Mouse (Mus musculus): ENCODE data around the gene Polr3h.
"Not testable (repeated sequence)": the region's sequence is repeated elsewhere in the genome, so short reads cannot be mapped to it uniquely, and the experiment has no call there.

DNA sequence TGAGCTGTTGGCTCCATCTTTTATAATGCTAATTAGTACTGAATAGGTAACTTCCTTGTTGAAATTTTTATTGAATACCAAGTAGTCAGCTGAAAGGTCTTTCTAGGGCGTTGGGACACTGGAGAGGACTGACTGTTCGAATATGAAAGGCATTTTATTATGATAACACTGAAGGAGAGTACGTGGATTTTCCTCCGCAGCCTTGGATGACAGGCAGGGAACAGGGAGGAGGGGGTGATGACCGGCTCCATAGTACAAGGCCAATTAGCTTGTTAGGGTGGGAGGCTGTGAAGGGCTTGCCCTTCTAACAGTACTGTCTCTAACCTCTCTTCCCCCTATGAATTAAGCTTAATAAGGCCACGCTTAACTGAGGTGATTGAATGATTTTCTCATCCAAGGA lies 43.6 kb upstream of the Polr3h start:
- not testable (repeated sequence) for TF ChIP-seq TAL1, GATA1 (IDR thresholded peaks at IDR 0.05; ENCODE audit: low read length)
